Mouse (Mus musculus) limb, embryonic 15.5 days (tissue): ENCODE data around the gene Fam124a. TPM values are rescaled to one million over a fixed set of nuclear protein-coding genes. Genes with fewer than 3 reads are reported as not detected.
"Not testable (repeated sequence)": the region's sequence is repeated elsewhere in the genome, so short reads cannot be mapped to it uniquely, and the experiment has no call there.

Experiments
- ATAC-seq: fragments of 200-750 bp; cut with Nextera tagmentation; 2 replicates; pipeline ENCODE4 v1.8.0; 2017; ENCODE audit warnings: low read depth, moderate TSS enrichment; ENCODE audit not compliant: insufficient number of reproducible peaks, low FRiP score, low TSS enrichment
- H3K27ac ChIP-seq: fragments of 300-500 bp; sonication (generic); 2 replicates; pipeline ENCODE4 v1.5.1; 2015; ENCODE audit warnings: moderate library complexity, mild to moderate bottlenecking, inconsistent platforms
- H3K27me3 ChIP-seq: fragments of 300-500 bp; sonication (generic); 2 replicates; pipeline ENCODE4 v1.6.1; 2015; ENCODE audit warnings: inconsistent platforms
- H3K36me3 ChIP-seq: fragments of 300-500 bp; sonication (generic); 2 replicates; pipeline ENCODE4 v1.6.1; 2015; ENCODE audit warnings: inconsistent platforms
- H3K4me1 ChIP-seq: fragments of 300-500 bp; sonication (generic); 2 replicates; pipeline ENCODE4 v1.6.1; 2015; ENCODE audit warnings: inconsistent platforms
- H3K4me2 ChIP-seq: fragments of 300-500 bp; sonication (generic); 2 replicates; pipeline ENCODE4 v1.6.1; 2015; ENCODE audit warnings: mild to moderate bottlenecking, inconsistent platforms
- H3K4me3 ChIP-seq: fragments of 300-500 bp; sonication (generic); 2 replicates; pipeline ENCODE4 v1.5.1; 2015; ENCODE audit warnings: mild to moderate bottlenecking, inconsistent platforms
- H3K9ac ChIP-seq: fragments of 300-500 bp; sonication (generic); 2 replicates; pipeline ENCODE4 v1.6.1; 2015; ENCODE audit warnings: inconsistent platforms
- H3K9me3 ChIP-seq: fragments of 300-500 bp; sonication (generic); 2 replicates; pipeline ENCODE4 v1.6.1; 2016; ENCODE audit warnings: inconsistent platforms
- WGBS: fragments of 180-500 bp; shearing (Covaris S2); methylation state at CpG from one replicate; pipeline ENCODE4 v1.1.7; 2015; 5-methylcytosine and 5-hydroxymethylcytosine counted together
- polyA plus RNA-seq: library from polyadenylated mRNA; unstranded; fragments of >200 nt; fragmentation: Nextera tagmentation; extraction: Ambion mirVana; gene quantifications from 2 replicates; pipeline ENCODE4 v1.2.1, GENCODE M21; 2015

Fam124a gene
- polyA plus RNA-seq, 1 experiment from 2014 or later, result 4.4 TPM

DNA sequence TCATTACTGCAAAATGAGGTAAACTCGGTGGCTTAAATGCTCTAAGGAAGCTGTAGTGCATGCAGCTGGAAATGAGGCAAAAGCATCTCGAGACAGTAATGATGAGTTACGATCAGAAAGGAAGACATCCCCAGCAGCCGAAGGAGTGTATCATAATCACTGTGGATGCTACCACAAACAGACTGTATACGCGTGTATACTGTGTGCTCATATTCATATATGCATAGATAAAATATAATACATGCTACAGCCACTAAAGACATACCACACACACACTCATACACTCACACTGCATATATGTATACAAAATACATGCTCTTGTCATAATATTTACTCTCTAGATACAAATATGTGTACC is 82.8 kb downstream of the Fam124a start:
- Histone ChIP-seq H3K36me3 (no peaks in the 10 kb centered on the region), H3K27me3 (no peaks in the 10 kb centered on the region), H3K4me2 (no peak overlapping the region), H3K9ac (no peak overlapping the region), H3K27ac (no peak overlapping the region), H3K4me1 (no peaks in the 10 kb centered on the region), H3K4me3 (no peak overlapping the region), H3K9me3 (no peaks in the 10 kb centered on the region)
- no peak for ATAC-seq
- 38% methylated on average over 6 of the region's 6 CpGs for WGBS

DNA sequence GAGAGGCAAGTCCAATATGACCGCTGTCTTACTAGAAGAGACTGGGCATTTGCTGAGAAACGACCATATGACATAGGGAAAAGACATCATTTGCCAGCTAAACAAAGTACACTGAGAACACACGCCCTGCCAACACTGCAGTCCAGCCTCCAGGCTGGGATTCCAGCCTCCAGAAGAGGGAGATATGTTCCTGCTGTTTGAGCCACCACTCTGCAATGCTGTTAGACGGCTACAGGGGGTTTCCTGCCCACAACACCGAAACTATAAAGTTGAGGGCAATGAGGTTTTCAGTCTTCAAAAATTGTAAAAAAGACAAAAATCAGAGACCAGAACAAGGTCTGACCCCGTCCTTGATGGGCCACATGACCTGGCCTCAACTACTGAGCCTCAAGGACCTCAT is 83.6 kb downstream of the Fam124a start:
- 54% methylated on average over 6 of the region's 6 CpGs for WGBS
- Histone ChIP-seq H3K36me3 (no peaks in the 10 kb centered on the region), H3K27me3 (no peaks in the 10 kb centered on the region), H3K9me3 (no peaks in the 10 kb centered on the region), H3K9ac (no peak overlapping the region), H3K4me1 (no peaks in the 10 kb centered on the region), H3K4me3 (no peak overlapping the region), H3K4me2 (no peak overlapping the region), H3K27ac (no peak overlapping the region)
- no peak for ATAC-seq

GRCm38 (mm10) chr14:62639551-62639950 is 84.0 kb downstream of the Fam124a start:
- WGBS, result 82% methylated on average over 5 of the region's 5 CpGs
- no peaks in the 10 kb centered on the region for H3K36me3 ChIP-seq
- H3K4me3 ChIP-seq, result no peak overlapping the region
- H3K27ac ChIP-seq, result no peak overlapping the region
- H3K9ac ChIP-seq, result no peak overlapping the region
- H3K4me2 ChIP-seq, result no peak overlapping the region
- H3K27me3 ChIP-seq, result no peaks in the 10 kb centered on the region
- H3K9me3 ChIP-seq, result no peaks in the 10 kb centered on the region
- no peak for ATAC-seq
- no peaks in the 10 kb centered on the region for H3K4me1 ChIP-seq

GRCm38 (mm10) chr14:62640396-62640795 is 84.9 kb downstream of the Fam124a start:
- H3K9ac ChIP-seq, result no peak overlapping the region
- H3K4me1 ChIP-seq, result no peaks in the 10 kb centered on the region
- no peaks in the 10 kb centered on the region for H3K9me3 ChIP-seq
- no peak overlapping the region for H3K4me3 ChIP-seq
- no peaks in the 10 kb centered on the region for H3K36me3 ChIP-seq
- no peak overlapping the region for H3K4me2 ChIP-seq
- H3K27me3 ChIP-seq, result no peaks in the 10 kb centered on the region
- H3K27ac ChIP-seq, result no peak overlapping the region
- no peak for ATAC-seq
- WGBS, result 73% methylated on average over 4 of the region's 4 CpGs

DNA sequence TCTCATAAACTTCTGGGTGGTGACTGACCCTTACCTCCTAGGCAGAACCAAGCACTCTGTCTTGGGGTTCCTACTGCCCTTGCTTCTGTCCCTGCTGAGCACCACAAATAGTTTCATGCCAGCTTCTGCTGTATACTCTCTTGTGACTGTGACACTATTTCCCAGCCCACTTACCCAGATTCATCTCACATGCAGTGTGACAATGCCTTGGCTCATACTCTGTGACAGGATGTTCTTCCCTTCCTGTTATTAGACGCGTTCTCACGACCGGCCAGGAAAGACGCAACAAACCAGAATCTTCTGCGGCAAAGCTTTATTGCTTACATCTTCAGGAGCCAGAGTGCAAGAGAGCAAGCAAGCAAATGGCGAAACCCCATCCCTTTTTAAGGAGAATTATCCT is 86.8 kb downstream of the Fam124a start:
- WGBS, result 87% methylated on average over 6 of the region's 7 CpGs
- not testable (repeated sequence) for H3K9me3 ChIP-seq, H3K4me2 ChIP-seq, H3K27me3 ChIP-seq, H3K4me1 ChIP-seq, H3K9ac ChIP-seq, H3K4me3 ChIP-seq, ATAC-seq, H3K36me3 ChIP-seq, H3K27ac ChIP-seq

DNA sequence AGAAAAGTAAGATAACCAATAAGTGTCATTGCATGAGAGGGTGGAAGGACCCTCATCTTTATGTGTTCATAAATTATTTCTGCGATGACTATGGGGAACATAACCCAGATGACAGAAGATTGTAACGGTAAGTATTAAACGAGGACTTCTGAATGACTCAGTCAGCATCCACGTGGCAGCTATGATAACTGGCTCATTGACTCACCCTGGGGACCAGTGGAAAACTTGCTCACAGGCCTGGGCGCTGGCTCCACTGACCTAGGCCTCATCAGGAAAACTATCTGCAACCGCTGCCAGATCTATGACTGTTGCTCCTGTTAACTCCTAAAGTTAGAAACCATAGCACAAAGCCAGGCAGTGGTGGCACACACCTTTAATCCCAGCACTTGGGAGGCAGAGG is 92.9 kb downstream of the Fam124a start:
- Histone ChIP-seq H3K4me1 (no peaks in the 10 kb centered on the region), H3K36me3 (no peaks in the 10 kb centered on the region), H3K27ac (no peak overlapping the region), H3K4me3 (no peak overlapping the region), H3K9ac (no peak overlapping the region), H3K4me2 (no peak overlapping the region), H3K27me3 (no peaks in the 10 kb centered on the region), H3K9me3 (no peaks in the 10 kb centered on the region)
- ATAC-seq, result no peak
- WGBS, result 82% methylated on average over 6 of the region's 6 CpGs

DNA sequence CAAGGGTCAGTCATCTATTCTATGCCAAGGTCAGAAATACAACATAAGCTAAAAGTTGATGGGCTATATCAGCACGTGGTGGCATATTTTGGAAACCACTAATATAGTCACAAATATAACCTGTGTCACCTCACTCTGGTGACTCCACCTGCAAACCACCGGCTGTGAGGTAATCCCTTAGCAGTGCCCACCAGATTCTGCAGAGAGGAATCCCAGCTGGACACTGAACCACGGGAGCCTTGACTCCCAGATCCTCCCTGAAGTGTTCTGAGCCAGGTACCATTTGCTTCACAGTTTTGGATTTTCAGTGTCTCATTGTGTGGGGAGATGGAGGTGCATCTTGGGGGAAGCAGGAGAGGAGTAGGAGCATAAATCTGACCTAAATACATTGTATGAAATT is 94.8 kb downstream of the Fam124a start:
- no peak overlapping the region for H3K27ac ChIP-seq
- WGBS, result 64% methylated on average over 3 of the region's 3 CpGs
- no peak overlapping the region for H3K4me2 ChIP-seq
- ATAC-seq, result no peak
- H3K4me1 ChIP-seq, result no peaks in the 10 kb centered on the region
- H3K36me3 ChIP-seq, result no peaks in the 10 kb centered on the region
- H3K9me3 ChIP-seq, result no peaks in the 10 kb centered on the region
- H3K4me3 ChIP-seq, result no peak overlapping the region
- no peak overlapping the region for H3K9ac ChIP-seq
- H3K27me3 ChIP-seq, result no peaks in the 10 kb centered on the region

GRCm38 (mm10) chr14:62651771-62652170 is 96.2 kb downstream of the Fam124a start:
- WGBS, result 92% methylated on average over 3 of the region's 3 CpGs
- H3K27me3 ChIP-seq, result no peaks in the 10 kb centered on the region
- H3K9ac ChIP-seq, result no peak overlapping the region
- no peak overlapping the region for H3K4me2 ChIP-seq
- no peak overlapping the region for H3K27ac ChIP-seq
- H3K4me1 ChIP-seq, result no peaks in the 10 kb centered on the region
- H3K9me3 ChIP-seq, result no peaks in the 10 kb centered on the region
- no peak for ATAC-seq
- no peak overlapping the region for H3K4me3 ChIP-seq
- H3K36me3 ChIP-seq, result no peaks in the 10 kb centered on the region

DNA sequence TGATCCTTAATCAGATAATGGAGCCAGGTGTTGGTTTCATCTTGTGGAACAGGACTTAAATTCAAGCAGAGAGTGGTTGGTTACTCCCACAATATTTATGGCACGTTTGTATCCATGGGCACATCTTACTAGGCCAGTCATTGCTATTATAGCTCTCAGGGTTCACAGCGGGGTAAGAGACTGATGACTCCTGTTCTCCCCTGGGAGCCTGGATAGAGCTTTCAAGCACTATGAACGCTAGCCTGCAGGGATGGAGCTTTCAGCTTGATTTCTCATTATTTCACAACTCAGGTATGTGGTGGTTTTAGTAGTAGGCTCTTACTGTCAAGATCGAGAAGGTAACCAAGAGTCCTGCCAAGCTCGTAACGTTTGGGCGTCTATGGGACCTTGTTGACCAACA is 100.5 kb downstream of the Fam124a start:
- ATAC-seq, result no peak
- WGBS, result 81% methylated on average over 7 of the region's 7 CpGs
- Histone ChIP-seq H3K9ac (no peak overlapping the region), H3K4me1 (no peaks in the 10 kb centered on the region), H3K4me2 (no peak overlapping the region), H3K27ac (no peak overlapping the region), H3K4me3 (no peak overlapping the region), H3K36me3 (no peaks in the 10 kb centered on the region), H3K27me3 (no peaks in the 10 kb centered on the region), H3K9me3 (no peaks in the 10 kb centered on the region)

DNA sequence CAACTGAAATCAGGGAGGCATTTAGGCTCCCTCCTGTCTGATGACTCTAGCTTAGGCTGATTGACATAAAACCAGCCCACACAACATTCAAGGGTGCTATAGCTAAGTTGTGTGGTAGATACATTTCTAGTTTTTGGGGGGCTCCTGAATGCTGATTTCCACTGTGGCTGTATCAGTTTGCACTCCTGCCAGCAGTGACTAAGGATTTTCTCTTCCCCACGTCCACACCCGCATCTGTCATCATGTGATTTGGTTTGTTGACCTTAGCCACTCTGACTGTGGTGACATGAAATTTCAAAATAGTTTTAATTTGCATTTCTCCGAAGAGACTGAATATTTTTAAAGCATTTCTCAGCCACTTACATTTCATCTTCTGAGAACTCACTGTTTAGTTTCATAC is 101.9 kb downstream of the Fam124a start:
- WGBS, result 71% methylated on average over 3 of the region's 3 CpGs
- no peaks in the 10 kb centered on the region for H3K4me1 ChIP-seq
- no peak overlapping the region for H3K4me3 ChIP-seq
- no peak overlapping the region for H3K27ac ChIP-seq
- H3K36me3 ChIP-seq, result no peaks in the 10 kb centered on the region
- no peaks in the 10 kb centered on the region for H3K27me3 ChIP-seq
- H3K9ac ChIP-seq, result no peak overlapping the region
- no peaks in the 10 kb centered on the region for H3K9me3 ChIP-seq
- no peak for ATAC-seq
- no peak overlapping the region for H3K4me2 ChIP-seq

Other genes starting within 250 kb of the Fam124a start
- gene Gucy1b2, start 99.4 kb upstream of the Fam124a start, polyA plus RNA-seq, result 0.09 and 0.31 TPM in 2 replicates
- not detected in 2 replicates for gene Gm4131, start 11.2 kb downstream of the Fam124a start, polyA plus RNA-seq
- not detected in 2 replicates for gene Serpine3, start 107.9 kb downstream of the Fam124a start, polyA plus RNA-seq
- gene Ints6, start 205.4 kb downstream of the Fam124a start, polyA plus RNA-seq, result 17.8 and 24.2 TPM in 2 replicates